Mouse (Mus musculus): ENCODE results near the gene Wwtr1.

DNA sequence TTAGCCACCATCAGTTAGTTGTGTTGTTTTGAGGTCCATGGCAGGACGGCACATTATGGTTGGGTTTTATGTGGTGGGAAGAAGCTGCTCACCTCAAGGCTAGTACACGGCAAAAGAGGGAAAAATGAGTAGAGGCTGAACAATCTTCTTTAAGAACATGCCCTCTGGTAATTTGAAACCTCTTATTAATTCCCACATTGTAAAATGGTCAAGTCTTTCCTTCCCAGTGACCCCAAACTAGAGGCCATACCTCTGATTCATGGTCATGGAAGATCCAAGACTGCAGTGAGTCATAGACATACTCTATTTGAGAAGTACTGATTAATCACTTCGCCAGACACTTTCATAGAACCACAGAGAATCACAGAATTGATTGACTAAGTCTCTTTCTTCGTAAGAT, 164.2 kb downstream of the Wwtr1 start:
- TF ChIP-seq CTCF (conservative IDR thresholded peaks at IDR 0.05; ENCODE audit: low read length) (no peak), POU5F1 (IDR thresholded peaks at IDR 0.05; ENCODE audit: borderline replicate concordance, low read length) (no peak)

All from E14TG2a.4 (cell line).